Mouse (Mus musculus): ENCODE measurements at regions not wholly inside any gene's neighbourhood (a gene's known extent, or its start where the extent isn't known, plus 50 kb on each side); places are given as distances from the start of the nearest gene placed in this dataset.
A peak's percentile ranks its signal among the peaks of the same experiment; 100 is the strongest.
"Not testable (repeated sequence)": the region's sequence is repeated elsewhere in the genome, so short reads cannot be mapped to it uniquely, and the experiment has no call there.

DNA sequence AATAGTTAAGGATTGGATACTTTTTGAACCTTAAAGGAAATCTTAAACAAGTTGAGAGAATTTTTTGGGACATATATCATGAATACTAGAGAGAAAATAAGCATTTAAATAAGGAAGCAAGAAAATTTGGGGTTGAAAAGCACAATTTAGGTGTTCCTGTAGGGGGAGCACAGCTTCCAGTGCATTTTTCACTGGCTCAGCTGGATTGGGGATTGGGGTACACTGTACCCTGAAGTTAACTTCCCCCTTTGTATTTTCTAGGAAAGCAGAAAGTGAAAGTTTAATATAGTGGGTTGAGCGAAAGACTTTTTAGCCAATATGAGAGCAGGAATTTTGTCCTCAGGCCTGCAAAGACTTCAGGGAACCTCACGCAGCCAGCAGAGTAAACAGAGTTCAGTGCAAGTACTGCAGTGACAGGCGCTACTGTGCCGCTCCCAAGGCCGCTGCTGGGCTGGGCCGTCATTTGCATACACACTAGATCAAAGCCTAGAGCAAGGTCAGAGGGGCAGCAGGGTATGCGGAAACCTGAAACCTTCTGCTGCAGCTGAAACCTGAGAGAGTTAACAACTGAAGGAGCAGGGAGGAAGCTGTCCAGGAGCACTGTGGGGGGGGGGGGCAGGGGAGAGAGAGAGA, 1111.4 kb downstream of the H2al1n start:
- Histone ChIP-seq H3K4me3 (ENCODE audit: low read depth, low read length) (0 out of 2 replicates have a peak overlapping the region, but pooled peaks have one; percentile 15), H3K36me3 (replicated peaks; ENCODE audit: insufficient read depth, low read length) (no peaks in the 10 kb centered on the region), H3K9ac (replicated peaks) (no peak overlapping the region), H3K4me2 (ENCODE audit: low read depth, low read length) (peak overlapping the region; percentile 52), H3K9me3 (ENCODE audit: low read length) (no peaks in the 10 kb centered on the region), H3K4me1 (ENCODE audit: insufficient read depth) (no peaks in the 10 kb centered on the region), H3K27ac (ENCODE audit: low read depth) (no peak overlapping the region), H3K27me3 (ENCODE audit: insufficient read depth, low read length) (no peaks in the 10 kb centered on the region)
- TF ChIP-seq CTCF (IDR thresholded peaks at IDR 0.05; ENCODE audit: low read depth) (peak; percentile 17; the same call in 1 of the 2 replicates), EP300 (IDR thresholded peaks at IDR 0.05; ENCODE audit: low read depth) (no peak)
- DNase-seq (peak; percentile 17), ATAC-seq (peak; percentile 54; the same call in 1 of the 2 replicates)
- WGBS (ENCODE audit: insufficient replicate concordance) = 4% methylated on average over 7 of the region's 7 CpGs

- Histone ChIP-seq H3K4me2 (ENCODE audit: low read depth, low read length) (peak overlapping the region; percentile 52; the same call in 1 of the 2 replicates), H3K4me3 (ENCODE audit: low read depth, low read length) (no peak overlapping the region), H3K4me1 (ENCODE audit: insufficient read depth) (no peaks in the 10 kb centered on the region), H3K36me3 (replicated peaks; ENCODE audit: insufficient read depth, low read length) (no peaks in the 10 kb centered on the region), H3K27ac (ENCODE audit: low read depth) (no peak overlapping the region), H3K9ac (replicated peaks) (no peak overlapping the region), H3K27me3 (ENCODE audit: insufficient read depth, low read length) (no peaks in the 10 kb centered on the region), H3K9me3 (ENCODE audit: low read length) (no peaks in the 10 kb centered on the region)
- ATAC-seq (no peak), DNase-seq (no peak)
- 48% methylated on average over 5 of the region's 5 CpGs for WGBS (ENCODE audit: insufficient replicate concordance)
- TF ChIP-seq EP300 (IDR thresholded peaks at IDR 0.05; ENCODE audit: low read depth) = no peak
- TF ChIP-seq CTCF (IDR thresholded peaks at IDR 0.05; ENCODE audit: low read depth) = no peak
These were observed 1112.0 kb downstream of the H2al1n start for GRCm38 (mm10) chrX:15322958-15323357.

DNA sequence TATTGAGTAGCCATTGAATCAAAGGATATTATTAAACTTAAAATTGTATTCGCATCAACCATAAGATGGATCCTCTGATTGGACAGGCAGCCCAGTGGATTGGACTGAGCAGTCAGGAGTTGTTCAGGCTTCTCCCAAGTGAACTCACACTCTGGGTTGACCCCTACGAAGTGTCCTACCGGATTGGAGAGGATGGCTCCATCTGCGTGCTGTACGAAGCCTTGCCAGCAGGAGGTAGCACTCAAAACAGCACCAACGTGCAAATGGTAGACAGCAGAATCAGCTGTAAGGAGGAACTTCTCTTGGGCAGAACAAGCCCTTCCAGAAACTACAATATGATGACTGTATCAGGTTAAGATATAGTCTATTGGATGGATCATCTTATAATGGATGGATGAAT, 1154.2 kb downstream of the H2al1n start:
- not testable (repeated sequence) for H3K27me3 ChIP-seq (ENCODE audit: insufficient read depth, low read length); H3K9ac ChIP-seq (replicated peaks); H3K4me3 ChIP-seq (ENCODE audit: low read depth, low read length); DNase-seq; H3K36me3 ChIP-seq (replicated peaks; ENCODE audit: insufficient read depth, low read length); H3K27ac ChIP-seq (ENCODE audit: low read depth); H3K9me3 ChIP-seq (ENCODE audit: low read length); H3K4me1 ChIP-seq (ENCODE audit: insufficient read depth); H3K4me2 ChIP-seq (ENCODE audit: low read depth, low read length)
- WGBS (ENCODE audit: insufficient replicate concordance) = 72% methylated on average over 6 of the region's 6 CpGs
- ATAC-seq = peak; percentile 76

All from liver, postnatal 0 days (tissue).